Comparison of ENCODE assay signal across 24 mouse cellular contexts in the genomic region with DNA sequence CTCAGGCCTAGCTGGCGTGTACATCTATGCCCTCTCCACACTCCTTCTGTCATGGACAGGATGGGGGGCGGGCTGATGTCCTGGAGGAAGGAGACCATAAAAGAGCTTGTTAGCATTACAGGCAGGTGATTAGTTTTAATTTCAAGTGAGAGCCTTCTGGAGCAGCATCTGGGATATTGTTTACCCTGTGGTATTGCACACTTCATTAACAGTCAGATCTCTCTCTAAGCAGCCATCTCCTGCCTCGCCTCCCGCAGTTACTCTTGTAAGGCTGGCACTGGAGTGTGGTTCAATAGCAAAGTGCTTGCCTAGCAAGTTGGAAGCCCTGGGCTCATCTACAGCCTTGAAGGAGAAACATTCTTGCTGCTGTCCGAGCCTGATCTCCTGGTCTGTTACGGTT. TPM values are rescaled to one million over a fixed set of nuclear protein-coding genes. Genes with fewer than 3 reads are reported as not detected.
A peak's percentile ranks its signal among the peaks of the same experiment; 100 is the strongest.
DNase-seq lines count a peak whose midpoint lies in the region; ATAC-seq lines count a peak whose summit lies in the region.
"Had no signal": no experiment of that assay in that cellular context is flagged by ENCODE, and none has a peak within 500 bp of the region (broad histone marks: within the 10 kb centered on the region; RNA-seq: fewer than 3 reads in every experiment).

No protein-coding gene starts in this region.

- no peaks in the 10 kb centered on the region for H3K9me3 ChIP-seq in forebrain, embryonic 13.5 days (replicated peaks)
- H3K9me3 ChIP-seq in forebrain, embryonic 15.5 days: no peaks in the 10 kb centered on the region
- H3K9me3 ChIP-seq in kidney, embryonic 14.5 days (ENCODE audit: control insufficient read depth, low read length): no peaks in the 10 kb centered on the region
- no peaks in the 10 kb centered on the region for H3K9me3 ChIP-seq in limb, embryonic 15.5 days
- H3K9me3 ChIP-seq in limb, embryonic 10.5 days (replicated peaks): no peaks in the 10 kb centered on the region
- H3K9me3 ChIP-seq in neural tube, embryonic 14.5 days (ENCODE audit: control insufficient read depth, low read length): no peaks in the 10 kb centered on the region
- H3K9me3 ChIP-seq: heart, embryonic 15.5 days; liver, embryonic 12.5 days had no signal

- no peak overlapping the region for H3K9ac ChIP-seq in forebrain, embryonic 13.5 days
- H3K9ac ChIP-seq in forebrain, embryonic 15.5 days (replicated peaks): no peak overlapping the region
- no peak overlapping the region for H3K9ac ChIP-seq in kidney, embryonic 14.5 days (ENCODE audit: low read depth, low read length)
- no peak overlapping the region for H3K9ac ChIP-seq in limb, embryonic 15.5 days
- H3K9ac ChIP-seq in neural tube, embryonic 14.5 days (replicated peaks; ENCODE audit: low read depth, low read length): no peak overlapping the region
- H3K9ac ChIP-seq: forebrain, postnatal 0 days; heart, embryonic 15.5 days; liver, embryonic 12.5 days; liver, postnatal 0 days had no signal

- no peaks in the 10 kb centered on the region for H3K27me3 ChIP-seq in forebrain, embryonic 13.5 days
- no peaks in the 10 kb centered on the region for H3K27me3 ChIP-seq in forebrain, embryonic 15.5 days
- H3K27me3 ChIP-seq in kidney, embryonic 14.5 days (ENCODE audit: control insufficient read depth, insufficient read depth, low read length): no peaks in the 10 kb centered on the region
- no peaks in the 10 kb centered on the region for H3K27me3 ChIP-seq in limb, embryonic 15.5 days
- H3K27me3 ChIP-seq in limb, embryonic 10.5 days (ENCODE audit: low read depth, poor library complexity, severe bottlenecking): no peaks in the 10 kb centered on the region
- H3K27me3 ChIP-seq in neural tube, embryonic 14.5 days (ENCODE audit: control insufficient read depth, insufficient read depth, low read length): no peaks in the 10 kb centered on the region
- H3K27me3 ChIP-seq: CH12.LX; heart, embryonic 15.5 days; liver, embryonic 12.5 days had no signal

- no peaks in the 10 kb centered on the region for H3K36me3 ChIP-seq in forebrain, embryonic 13.5 days (ENCODE audit: poor library complexity, severe bottlenecking)
- no peaks in the 10 kb centered on the region for H3K36me3 ChIP-seq in forebrain, embryonic 15.5 days
- no peaks in the 10 kb centered on the region for H3K36me3 ChIP-seq in kidney, embryonic 14.5 days (ENCODE audit: control insufficient read depth, insufficient read depth, low read length)
- no peaks in the 10 kb centered on the region for H3K36me3 ChIP-seq in limb, embryonic 15.5 days
- no peaks in the 10 kb centered on the region for H3K36me3 ChIP-seq in limb, embryonic 10.5 days
- no peaks in the 10 kb centered on the region for H3K36me3 ChIP-seq in neural tube, embryonic 14.5 days (ENCODE audit: control insufficient read depth, insufficient read depth, low read length)
- H3K36me3 ChIP-seq: heart, embryonic 15.5 days; liver, embryonic 12.5 days had no signal

- peak; percentile 21; the same call in 1 of the 2 replicates for ATAC-seq in forebrain, embryonic 13.5 days
- ATAC-seq in forebrain, embryonic 15.5 days (replicated peaks): no peak; the same call in 1 of the 2 replicates
- 0 out of 2 replicates have a peak, but pooled peaks have one; percentile 36 for ATAC-seq in kidney, embryonic 14.5 days (ENCODE audit: low FRiP score, low TSS enrichment)
- peak; percentile 20; the same call in 1 of the 2 replicates for ATAC-seq in limb, embryonic 15.5 days (ENCODE audit: insufficient number of reproducible peaks, low FRiP score, low TSS enrichment, low read depth)
- ATAC-seq in neural tube, embryonic 14.5 days (ENCODE audit: low read depth): peak; percentile 66; the same call in 1 of the 2 replicates
- ATAC-seq: forebrain, postnatal 0 days; inflammation-experienced regulatory T-cells, adult 6 months; liver, embryonic 12.5 days; liver, postnatal 0 days had no signal

- H3K4me1 ChIP-seq in forebrain, embryonic 13.5 days: peaks cover 17% of the 10 kb centered on the region
- H3K4me1 ChIP-seq in forebrain, embryonic 15.5 days: no peaks in the 10 kb centered on the region
- H3K4me1 ChIP-seq in kidney, embryonic 14.5 days (ENCODE audit: control insufficient read depth, insufficient read depth, low read length): peaks cover 16% of the 10 kb centered on the region; the same call in 1 of the 2 replicates
- peaks cover 33% of the 10 kb centered on the region for H3K4me1 ChIP-seq in limb, embryonic 15.5 days
- H3K4me1 ChIP-seq in limb, embryonic 10.5 days: peaks cover 54% of the 10 kb centered on the region
- H3K4me1 ChIP-seq in neural tube, embryonic 14.5 days (ENCODE audit: control insufficient read depth, insufficient read depth, low read length): 0 out of 2 replicates have a peak, but pooled peaks cover 4% of the 10 kb centered on the region

- no peak for DNase-seq in kidney, postnatal 14 days
- no peak for DNase-seq in limb, embryonic 10.5 days (ENCODE audit: low spot score)
- no peak for DNase-seq in embryo, embryonic 10 days (ENCODE audit: low spot score)
- DNase-seq: adrenal gland, adult 8-10 months; cerebellum, adult 8-10 months; cerebellum, postnatal 25 days; forebrain, postnatal 0 days; gastrocnemius, postnatal 10 days; kidney, adult 11 months; layer of hippocampus, adult 9-11 months; liver, postnatal 0 days; lung, postnatal 36 days; midbrain, embryonic 14.5 days; thymus, adult 2 months; thymus, postnatal 36 days had no signal

- H3K4me2 ChIP-seq in forebrain, embryonic 13.5 days: no peak overlapping the region
- H3K4me2 ChIP-seq in forebrain, embryonic 15.5 days (replicated peaks): no peak overlapping the region
- no peak overlapping the region for H3K4me2 ChIP-seq in kidney, embryonic 14.5 days (replicated peaks; ENCODE audit: low read depth, low read length)
- no peak overlapping the region for H3K4me2 ChIP-seq in limb, embryonic 15.5 days
- no peak overlapping the region for H3K4me2 ChIP-seq in neural tube, embryonic 14.5 days (ENCODE audit: low read depth, low read length)
- H3K4me2 ChIP-seq: heart, embryonic 15.5 days; liver, embryonic 12.5 days had no signal

- H3K27ac ChIP-seq in forebrain, embryonic 13.5 days: 0 out of 2 replicates have a peak overlapping the region, but pooled peaks have one; percentile 44
- H3K27ac ChIP-seq in forebrain, embryonic 15.5 days (replicated peaks): no peak overlapping the region
- H3K27ac ChIP-seq in kidney, embryonic 14.5 days (ENCODE audit: low read depth, low read length): no peak overlapping the region; the same call in 1 of the 2 replicates
- H3K27ac ChIP-seq in limb, embryonic 15.5 days: no peak overlapping the region
- no peak overlapping the region for H3K27ac ChIP-seq in limb, embryonic 10.5 days
- no peak overlapping the region for H3K27ac ChIP-seq in neural tube, embryonic 14.5 days (ENCODE audit: low read depth, low read length)
- H3K27ac ChIP-seq: heart, embryonic 15.5 days; liver, embryonic 12.5 days had no signal

- 71% methylated on average over 6 of the region's 6 CpGs for WGBS in forebrain, embryonic 13.5 days
- 64% methylated on average over 6 of the region's 6 CpGs for WGBS in forebrain, embryonic 15.5 days
- WGBS in kidney, embryonic 14.5 days: 61% methylated on average over 6 of the region's 6 CpGs
- 75% methylated on average over 6 of the region's 6 CpGs for WGBS in limb, embryonic 15.5 days
- 87% methylated on average over 6 of the region's 6 CpGs for WGBS in limb, embryonic 10.5 days
- WGBS in neural tube, embryonic 14.5 days: 53% methylated on average over 6 of the region's 6 CpGs

- H3K4me3 ChIP-seq in forebrain, embryonic 13.5 days: no peak overlapping the region
- no peak overlapping the region for H3K4me3 ChIP-seq in forebrain, embryonic 15.5 days
- no peak overlapping the region for H3K4me3 ChIP-seq in kidney, embryonic 14.5 days (ENCODE audit: low read length)
- H3K4me3 ChIP-seq in limb, embryonic 15.5 days: no peak overlapping the region
- H3K4me3 ChIP-seq in limb, embryonic 10.5 days: no peak overlapping the region
- no peak overlapping the region for H3K4me3 ChIP-seq in neural tube, embryonic 14.5 days (ENCODE audit: low read depth, low read length)
- H3K4me3 ChIP-seq: heart, embryonic 15.5 days; liver, embryonic 12.5 days had no signal

RNA-seq across cellular contexts. Expression of a gene that starts 17.6 kb away (rescaled TPM):
- 2.3 and 2.5 TPM in 2 replicates for polyA plus RNA-seq in forebrain, embryonic 13.5 days (2015; fragmentation: Nextera tagmentation; extraction: Ambion mirVana)
- 2.3 and 2.4 TPM in 2 replicates for polyA plus RNA-seq in forebrain, embryonic 15.5 days (2015; fragmentation: Nextera tagmentation; extraction: Ambion mirVana)
- 7.3 and 7.7 TPM in 2 replicates for polyA plus RNA-seq in kidney, embryonic 14.5 days (2014; fragmentation: Nextera tagmentation; extraction: Ambion mirVana)
- polyA plus RNA-seq in limb, embryonic 15.5 days (2015; fragmentation: Nextera tagmentation; extraction: Ambion mirVana): 12.7 and 15.1 TPM in 2 replicates
- 6.2 and 10.1 TPM in 2 replicates for polyA plus RNA-seq in limb, embryonic 10.5 days (2016; fragmentation: Nextera tagmentation; extraction: Ambion mirVana)
- polyA plus RNA-seq in neural tube, embryonic 14.5 days (2014; fragmentation: Nextera tagmentation; extraction: Ambion mirVana): 2.4 and 2.9 TPM in 2 replicates
